Mouse (Mus musculus) spleen, adult 18-20 months (tissue): Measurements from ENCODE around the gene Ifnlr1.

Experiments
- DNase-seq, 2 experiments: peaks; one replicate each; pipeline ENCODE4 v3.0.0; 2022; ENCODE audit warnings: mixed read lengths in 2 of 2

Ifnlr1 gene

GRCm38 (mm10) chr4:135745613-135746012 is 59.5 kb downstream of the Ifnlr1 start:
- no peak for DNase-seq

- DNase-seq: no peak
Observed at GRCm38 (mm10) chr4:135750896-135751295, 64.8 kb downstream of the Ifnlr1 start.

- no peak for DNase-seq
Observed at GRCm38 (mm10) chr4:135752106-135752778, 66.2 kb downstream of the Ifnlr1 start.

GRCm38 (mm10) chr4:135752779-135753164 is 66.7 kb downstream of the Ifnlr1 start:
- DNase-seq: no peak
